Mouse (Mus musculus) forebrain, embryonic 11.5 days (tissue): ENCODE data around the gene St6gal1. TPM values are rescaled to one million over a fixed set of nuclear protein-coding genes. Genes with fewer than 3 reads are reported as not detected.

Experiments used
- ATAC-seq: fragments of 200-750 bp; cut with Nextera tagmentation; replicated peaks from 2 replicates; pipeline ENCODE4 v1.8.0; 2017; ENCODE audit warnings: moderate TSS enrichment; ENCODE audit not compliant: low FRiP score
- DNase-seq: peaks from one replicate; pipeline ENCODE4 v3.0.0-alpha.2; 2017; ENCODE audit warnings: low spot score
- H3K27ac ChIP-seq: fragments of 300-500 bp; sonication (generic); 2 replicates; pipeline ENCODE4 v1.5.1; 2014; ENCODE audit warnings: low read depth, low read length
- H3K27me3 ChIP-seq: fragments of 300-500 bp; sonication (generic); 2 replicates; pipeline ENCODE4 v1.6.1; 2014; ENCODE audit warnings: mild to moderate bottlenecking, low read length, mixed read lengths; ENCODE audit not compliant: control insufficient read depth, insufficient read depth
- H3K36me3 ChIP-seq: fragments of 300-500 bp; sonication (generic); 2 replicates; pipeline ENCODE4 v1.6.1; 2014; ENCODE audit warnings: mild to moderate bottlenecking, low read length, moderate library complexity, mixed read lengths; ENCODE audit not compliant: control insufficient read depth, insufficient read depth
- H3K4me1 ChIP-seq: fragments of 300-500 bp; sonication (generic); replicated peaks from 2 replicates; pipeline ENCODE4 v1.6.1; 2014; ENCODE audit warnings: low read length, mixed read lengths; ENCODE audit not compliant: control insufficient read depth, insufficient read depth
- H3K4me2 ChIP-seq: fragments of 300-500 bp; sonication (generic); 2 replicates; pipeline ENCODE4 v1.6.1; 2014; ENCODE audit warnings: low read depth, mild to moderate bottlenecking, low read length, moderate library complexity, mixed read lengths; ENCODE audit not compliant: severe bottlenecking
- H3K4me3 ChIP-seq: fragments of 300-500 bp; sonication (generic); 2 replicates; pipeline ENCODE4 v1.5.1; 2014; ENCODE audit warnings: low read depth, low read length
- H3K9ac ChIP-seq: fragments of 300-500 bp; sonication (generic); 2 replicates; pipeline ENCODE4 v1.6.1; 2014; ENCODE audit warnings: low read length
- H3K9me3 ChIP-seq: fragments of 300-500 bp; sonication (generic); 2 replicates; pipeline ENCODE4 v1.6.1; 2016; ENCODE audit warnings: low read length, mixed read lengths; ENCODE audit not compliant: control insufficient read depth
- whole genome bisulfite sequencing: fragments of 180-500 bp; shearing (Covaris S2); extraction: QIAGEN DNeasy Blood & Tissue Kit; methylation state at CpG from one replicate; pipeline ENCODE4 v1.1.7; 2014; 5-methylcytosine and 5-hydroxymethylcytosine counted together
- polyA plus RNA-seq: library from polyadenylated mRNA; unstranded; fragments of >200 nt; fragmentation: Nextera tagmentation; extraction: Ambion mirVana; gene quantifications from 2 replicates; pipeline ENCODE4 v1.2.1, GENCODE M21; 2014

Gene St6gal1
- polyA plus RNA-seq, 1 experiment from 2014 or later: 24.7 TPM

DNA sequence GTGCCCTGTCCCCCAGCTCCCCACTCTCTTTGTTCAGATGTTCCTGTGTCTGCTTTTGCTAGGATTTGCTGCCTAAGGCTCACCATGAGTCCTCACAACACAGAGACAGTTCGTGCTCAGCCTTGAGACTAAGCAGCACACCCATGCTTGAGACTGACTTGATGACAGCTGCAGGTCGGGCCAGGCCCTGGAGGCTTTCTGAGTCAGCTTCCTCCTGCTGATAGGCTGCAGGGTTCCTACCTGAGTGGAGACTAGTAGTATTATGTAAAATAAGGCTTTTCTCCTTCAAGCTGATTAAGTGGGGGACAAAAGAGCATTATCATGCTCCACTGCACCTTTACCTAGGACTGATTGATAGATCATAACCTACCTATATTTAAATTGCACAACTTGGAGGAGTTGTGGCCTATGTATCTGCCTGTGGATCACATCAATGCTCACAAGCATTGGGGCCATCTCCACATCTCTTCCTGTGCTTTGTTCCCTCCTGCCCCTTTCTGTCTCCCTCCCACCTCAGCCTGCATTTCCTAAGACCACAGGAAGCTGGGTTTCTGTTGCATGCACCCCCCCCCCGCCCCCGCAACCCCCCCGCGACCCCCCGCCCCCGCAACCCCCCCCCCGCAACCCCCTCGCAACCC lies 37.7 kb downstream of the St6gal1 start:
- DNase-seq: no peak
- peaks cover 3% of the 10 kb centered on the region; the same call in 1 of the 2 replicates for H3K27me3 ChIP-seq
- no peak overlapping the region for H3K4me3 ChIP-seq
- no peak overlapping the region for H3K27ac ChIP-seq
- H3K9me3 ChIP-seq: no peaks in the 10 kb centered on the region
- no peak for ATAC-seq
- no peak overlapping the region for H3K4me2 ChIP-seq
- peaks cover 17% of the 10 kb centered on the region for H3K4me1 ChIP-seq
- H3K9ac ChIP-seq: no peak overlapping the region
- 8% methylated on average over 2 of the region's 10 CpGs for WGBS
- no peaks in the 10 kb centered on the region for H3K36me3 ChIP-seq

DNA sequence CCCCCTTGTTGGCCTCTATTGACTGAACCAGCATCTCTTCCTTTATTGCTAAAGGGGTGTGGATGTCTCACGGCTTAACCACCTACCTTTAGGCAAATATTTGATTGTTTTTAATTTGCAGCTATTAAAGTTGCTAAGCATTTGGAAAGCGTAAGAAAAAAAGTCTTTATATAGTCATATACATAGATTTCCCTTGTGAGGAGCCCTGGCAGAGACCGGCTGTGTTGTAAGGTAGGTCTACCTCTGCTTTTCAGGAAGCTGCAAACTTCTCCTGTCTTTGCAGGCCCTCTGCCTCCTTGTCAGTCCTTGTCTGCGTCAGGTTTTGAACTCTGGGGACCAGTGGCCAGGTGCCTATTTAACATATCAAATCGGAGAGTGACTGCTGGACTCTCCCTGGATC lies 38.3 kb downstream of the St6gal1 start:
- H3K4me1 ChIP-seq: peaks cover 16% of the 10 kb centered on the region
- no peak overlapping the region for H3K27ac ChIP-seq
- peaks cover 3% of the 10 kb centered on the region; the same call in 1 of the 2 replicates for H3K27me3 ChIP-seq
- no peaks in the 10 kb centered on the region for H3K36me3 ChIP-seq
- no peak overlapping the region for H3K4me3 ChIP-seq
- DNase-seq (no peak), ATAC-seq (no peak)
- WGBS: 36% methylated on average over 5 of the region's 5 CpGs
- H3K9me3 ChIP-seq: no peaks in the 10 kb centered on the region
- H3K9ac ChIP-seq: no peak overlapping the region
- no peak overlapping the region for H3K4me2 ChIP-seq

GRCm38 (mm10) chr16:23264999-23265398 lies 40.5 kb downstream of the St6gal1 start:
- H3K27me3 ChIP-seq: peaks cover 3% of the 10 kb centered on the region; the same call in 1 of the 2 replicates
- H3K4me3 ChIP-seq: no peak overlapping the region
- no peaks in the 10 kb centered on the region for H3K36me3 ChIP-seq
- 87% methylated on average over 12 of the region's 12 CpGs for WGBS
- H3K27ac ChIP-seq: no peak overlapping the region
- peaks cover 4% of the 10 kb centered on the region for H3K4me1 ChIP-seq
- DNase-seq (no peak), ATAC-seq (no peak)
- no peak overlapping the region for H3K4me2 ChIP-seq
- no peak overlapping the region for H3K9ac ChIP-seq
- no peaks in the 10 kb centered on the region for H3K9me3 ChIP-seq

DNA sequence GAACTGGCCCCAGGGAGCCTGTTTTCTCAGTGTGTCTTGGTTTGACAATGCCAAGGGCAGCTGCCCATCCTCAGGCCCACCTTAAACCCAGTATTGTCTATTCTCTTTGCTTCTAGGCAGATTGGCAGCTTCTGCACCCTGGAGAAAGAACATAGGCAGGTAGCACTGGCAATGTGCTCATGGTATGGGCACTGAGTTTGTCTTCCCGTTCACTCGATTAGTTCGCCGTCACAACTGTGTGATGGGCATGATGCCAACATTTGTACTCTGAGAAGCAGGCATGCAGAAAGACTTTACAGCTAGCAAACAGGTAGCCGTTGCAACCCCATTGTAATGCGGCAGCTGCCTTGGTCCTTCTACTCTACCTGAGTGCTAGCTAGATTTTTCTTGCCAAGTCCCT lies 40.9 kb downstream of the St6gal1 start:
- H3K27me3 ChIP-seq: peaks cover 3% of the 10 kb centered on the region; the same call in 1 of the 2 replicates
- H3K4me3 ChIP-seq: no peak overlapping the region
- H3K4me1 ChIP-seq: peaks cover 9% of the 10 kb centered on the region
- H3K36me3 ChIP-seq: no peaks in the 10 kb centered on the region
- no peaks in the 10 kb centered on the region for H3K9me3 ChIP-seq
- no peak overlapping the region for H3K9ac ChIP-seq
- no peak overlapping the region for H3K4me2 ChIP-seq
- H3K27ac ChIP-seq: no peak overlapping the region
- ATAC-seq (no peak), DNase-seq (no peak)
- 91% methylated on average over 6 of the region's 6 CpGs for WGBS

GRCm38 (mm10) chr16:23266293-23266692 lies 41.8 kb downstream of the St6gal1 start:
- Histone ChIP-seq H3K4me2 (no peak overlapping the region), H3K4me3 (no peak overlapping the region), H3K9me3 (no peaks in the 10 kb centered on the region), H3K4me1 (peaks cover 15% of the 10 kb centered on the region), H3K27me3 (no peaks in the 10 kb centered on the region; the same call in 1 of the 2 replicates), H3K36me3 (no peaks in the 10 kb centered on the region), H3K9ac (no peak overlapping the region), H3K27ac (no peak overlapping the region)
- WGBS: 94% methylated on average over 11 of the region's 11 CpGs
- no peak for ATAC-seq
- no peak for DNase-seq

DNA sequence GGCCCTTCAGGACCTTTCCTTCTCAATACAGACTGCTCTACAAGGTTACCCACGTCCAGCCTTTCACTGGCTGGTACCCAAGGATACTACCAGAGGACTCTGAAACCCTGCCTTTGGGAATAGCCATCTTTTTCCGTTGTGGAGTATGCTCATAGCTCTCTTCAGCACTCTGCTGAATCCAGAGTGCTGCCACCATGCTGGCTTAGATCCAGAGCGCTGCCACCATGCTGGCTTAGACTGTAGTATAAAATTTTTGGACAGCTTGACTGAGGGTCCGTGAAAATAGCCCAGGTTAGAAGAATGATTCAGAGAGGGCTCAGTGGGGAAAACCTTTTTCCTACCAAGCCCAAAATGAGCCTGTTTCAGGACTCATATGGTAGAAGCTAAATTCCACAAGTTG lies 42.4 kb downstream of the St6gal1 start:
- WGBS: 89% methylated on average over 4 of the region's 4 CpGs
- Histone ChIP-seq H3K27ac (no peak overlapping the region), H3K9ac (no peak overlapping the region), H3K4me1 (peaks cover 15% of the 10 kb centered on the region), H3K36me3 (no peaks in the 10 kb centered on the region), H3K27me3 (no peaks in the 10 kb centered on the region), H3K4me3 (no peak overlapping the region), H3K9me3 (no peaks in the 10 kb centered on the region), H3K4me2 (no peak overlapping the region)
- no peak for DNase-seq
- no peak for ATAC-seq

DNA sequence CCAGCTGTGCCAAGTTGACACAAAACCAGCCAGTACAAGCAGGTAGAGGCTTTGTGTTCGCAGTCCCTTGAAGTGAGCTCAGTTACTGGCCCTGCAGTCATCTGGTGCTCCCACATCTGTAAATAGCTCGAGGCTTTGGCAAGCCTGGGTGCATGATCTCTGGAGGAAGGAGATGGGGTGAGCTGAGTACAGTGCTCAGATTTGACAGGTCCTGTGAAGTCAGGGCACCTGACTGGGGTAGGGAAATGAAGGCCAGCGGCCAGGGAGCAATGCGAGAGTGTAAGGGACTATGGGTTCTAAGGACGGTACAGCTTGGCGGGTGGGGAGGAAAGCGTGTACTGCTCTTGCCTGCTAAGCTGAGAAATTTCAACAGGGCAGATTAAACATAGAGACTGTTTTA lies 43.7 kb downstream of the St6gal1 start:
- H3K4me3 ChIP-seq: no peak overlapping the region
- no peak overlapping the region for H3K27ac ChIP-seq
- no peak for ATAC-seq
- no peak overlapping the region for H3K4me2 ChIP-seq
- WGBS: 86% methylated on average over 7 of the region's 7 CpGs
- no peaks in the 10 kb centered on the region for H3K36me3 ChIP-seq
- DNase-seq: no peak
- H3K27me3 ChIP-seq: no peaks in the 10 kb centered on the region
- peaks cover 15% of the 10 kb centered on the region for H3K4me1 ChIP-seq
- H3K9me3 ChIP-seq: no peaks in the 10 kb centered on the region
- no peak overlapping the region for H3K9ac ChIP-seq

DNA sequence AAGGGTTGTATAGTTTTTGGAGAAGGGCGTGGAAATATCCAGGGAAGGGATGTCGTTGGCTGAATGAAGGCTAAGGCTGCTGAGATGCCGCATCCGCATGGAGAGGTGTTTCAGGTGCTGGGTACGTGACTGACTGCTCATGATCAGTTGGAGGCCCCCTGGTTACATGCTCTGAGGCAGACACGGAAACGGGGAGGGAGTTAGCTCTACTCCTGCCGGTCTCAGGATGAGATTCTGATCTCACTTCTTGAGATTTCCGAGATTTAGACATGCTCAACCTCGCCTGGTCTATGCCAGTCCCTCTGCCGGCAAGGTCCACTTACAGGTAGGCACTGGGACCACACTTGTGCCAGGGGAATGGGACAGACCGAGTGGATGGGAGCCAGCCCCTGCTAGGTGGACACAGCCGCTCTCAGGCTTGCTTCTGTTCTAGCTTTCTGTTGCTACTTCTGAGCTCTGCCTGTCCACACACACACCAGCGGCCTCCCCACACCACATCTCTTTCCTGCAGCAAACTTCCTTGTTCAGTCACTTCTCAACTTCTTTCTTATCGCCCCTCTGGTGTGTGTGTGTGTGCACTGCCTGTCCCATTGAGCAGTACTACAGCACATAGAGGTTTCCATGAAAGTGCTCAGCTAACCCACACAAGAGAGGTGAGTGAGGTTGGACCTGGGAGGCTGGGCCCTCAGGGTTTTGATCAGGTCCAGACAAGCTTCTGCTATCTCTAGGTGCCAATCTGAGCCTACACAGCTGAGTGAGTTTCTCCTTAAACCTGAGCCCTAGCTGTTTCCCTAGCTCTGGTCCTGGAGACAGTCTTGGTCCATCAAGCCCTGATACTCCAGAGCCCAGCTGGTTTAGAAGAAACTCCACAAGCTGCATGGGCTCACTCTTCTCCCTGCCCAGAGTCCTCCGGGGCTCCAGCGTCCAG lies 44.8 kb downstream of the St6gal1 start:
- H3K27ac ChIP-seq: no peak overlapping the region
- H3K9me3 ChIP-seq: no peaks in the 10 kb centered on the region
- no peaks in the 10 kb centered on the region for H3K27me3 ChIP-seq
- no peak overlapping the region for H3K4me3 ChIP-seq
- DNase-seq (no peak), ATAC-seq (no peak)
- no peak overlapping the region for H3K9ac ChIP-seq
- H3K4me2 ChIP-seq: no peak overlapping the region
- WGBS: 78% methylated on average over 17 of the region's 17 CpGs
- no peaks in the 10 kb centered on the region for H3K36me3 ChIP-seq
- peaks cover 15% of the 10 kb centered on the region for H3K4me1 ChIP-seq
